In genomic region chr2:63117209-63118193, GRCm38 (mm10) we compare ENCODE assay signal across 12 mouse cellular contexts.
DNase-seq lines count a peak whose midpoint lies in the region; ATAC-seq and TF ChIP-seq lines count a peak whose summit lies in the region.
"Had no signal": no experiment of that assay in that cellular context is flagged by ENCODE, and none has a peak within 500 bp of the region (broad histone marks: within the 10 kb centered on the region; RNA-seq: fewer than 3 reads in every experiment).

No protein-coding gene starts in this region.

- peak overlapping the region; percentile 58 for H3K27ac ChIP-seq in hindbrain, embryonic 14.5 days
- peak overlapping the region; percentile 49; the same call in 1 of the 2 replicates for H3K27ac ChIP-seq in neural tube, embryonic 13.5 days (replicated peaks)
- no peak overlapping the region for H3K27ac ChIP-seq in intestine, postnatal 0 days (ENCODE audit: low read depth, low read length)
- H3K27ac ChIP-seq: liver, embryonic 12.5 days; macrophage had no signal

- no peak overlapping the region for H3K4me3 ChIP-seq in hindbrain, embryonic 14.5 days (replicated peaks; ENCODE audit: low read length)
- H3K4me3 ChIP-seq in neural tube, embryonic 13.5 days: no peak overlapping the region
- no peak overlapping the region for H3K4me3 ChIP-seq in intestine, postnatal 0 days (ENCODE audit: low read depth, low read length)
- H3K4me3 ChIP-seq: liver, embryonic 12.5 days had no signal

- no peaks in the 10 kb centered on the region for H3K9me3 ChIP-seq in hindbrain, embryonic 14.5 days (ENCODE audit: control insufficient read depth, low read length)
- H3K9me3 ChIP-seq in neural tube, embryonic 13.5 days: no peaks in the 10 kb centered on the region
- no peaks in the 10 kb centered on the region for H3K9me3 ChIP-seq in intestine, postnatal 0 days (ENCODE audit: control insufficient read depth)
- H3K9me3 ChIP-seq: liver, embryonic 12.5 days had no signal

- no peaks in the 10 kb centered on the region for H3K27me3 ChIP-seq in hindbrain, embryonic 14.5 days (ENCODE audit: control insufficient read depth, insufficient read depth, low read length)
- no peaks in the 10 kb centered on the region for H3K27me3 ChIP-seq in neural tube, embryonic 13.5 days
- no peaks in the 10 kb centered on the region for H3K27me3 ChIP-seq in intestine, postnatal 0 days (replicated peaks; ENCODE audit: control insufficient read depth, insufficient read depth, low read length)
- H3K27me3 ChIP-seq: liver, embryonic 12.5 days had no signal

- 39% methylated on average over 4 of the region's 4 CpGs for WGBS in hindbrain, embryonic 14.5 days
- WGBS in neural tube, embryonic 13.5 days: 42% methylated on average over 4 of the region's 4 CpGs
- 80% methylated on average over 4 of the region's 4 CpGs for WGBS in intestine, postnatal 0 days

- TF ChIP-seq CTCF in intestine, postnatal 0 days (IDR thresholded peaks at IDR 0.05; ENCODE audit: low read depth): no peak

- H3K4me1 ChIP-seq in hindbrain, embryonic 14.5 days (replicated peaks; ENCODE audit: control insufficient read depth, insufficient read depth, low read length): peaks cover 15% of the 10 kb centered on the region
- H3K4me1 ChIP-seq in neural tube, embryonic 13.5 days (replicated peaks): peaks cover 12% of the 10 kb centered on the region; the same call in 1 of the 2 replicates
- peaks cover 4% of the 10 kb centered on the region; the same call in 1 of the 2 replicates for H3K4me1 ChIP-seq in intestine, postnatal 0 days (replicated peaks; ENCODE audit: control insufficient read depth, insufficient read depth, low read length)
- H3K4me1 ChIP-seq: liver, embryonic 12.5 days had no signal

- H3K9ac ChIP-seq in hindbrain, embryonic 14.5 days: no peak overlapping the region
- H3K9ac ChIP-seq in neural tube, embryonic 13.5 days: no peak overlapping the region
- no peak overlapping the region for H3K9ac ChIP-seq in intestine, postnatal 0 days (ENCODE audit: low read depth, low read length)
- H3K9ac ChIP-seq: liver, embryonic 12.5 days had no signal

- no peaks in the 10 kb centered on the region for H3K36me3 ChIP-seq in hindbrain, embryonic 14.5 days (replicated peaks; ENCODE audit: control insufficient read depth, insufficient read depth)
- no peaks in the 10 kb centered on the region for H3K36me3 ChIP-seq in neural tube, embryonic 13.5 days
- H3K36me3 ChIP-seq in intestine, postnatal 0 days (ENCODE audit: control insufficient read depth, insufficient read depth): no peaks in the 10 kb centered on the region
- H3K36me3 ChIP-seq: liver, embryonic 12.5 days had no signal

- ATAC-seq in hindbrain, embryonic 14.5 days (ENCODE audit: low FRiP score): peak; percentile 92
- ATAC-seq in neural tube, embryonic 13.5 days (ENCODE audit: low read depth): peak; percentile 84
- no peak for ATAC-seq in intestine, postnatal 0 days
- ATAC-seq: liver, embryonic 12.5 days had no signal

- peak; percentile 5 to 7 for DNase-seq in layer of hippocampus, postnatal 14 days (ENCODE audit: low spot score in 2 of 2)
- no peak for DNase-seq in layer of hippocampus, adult 9-10 months (ENCODE audit: low spot score)
- peak; percentile 12 for DNase-seq in embryo, embryonic 9.5 days (ENCODE audit: extremely low spot score)
- peak; percentile 70 for DNase-seq in hindbrain, embryonic 14.5 days (ENCODE audit: low spot score)
- no peak for DNase-seq in urinary bladder, postnatal 4 days (ENCODE audit: low spot score in 2 of 2)
- no peak for DNase-seq in heart, postnatal 4 days
- DNase-seq: cerebellum, postnatal 14 days; heart, adult 11 months had no signal

- peak overlapping the region; percentile 21; the same call in 1 of the 2 replicates for H3K4me2 ChIP-seq in hindbrain, embryonic 14.5 days (replicated peaks)
- H3K4me2 ChIP-seq in neural tube, embryonic 13.5 days: no peak overlapping the region
- H3K4me2 ChIP-seq in intestine, postnatal 0 days (replicated peaks; ENCODE audit: low read depth): no peak overlapping the region
- H3K4me2 ChIP-seq: liver, embryonic 12.5 days had no signal

Comparison
In these comparisons a context has a peak if more than half of its experiments do, and no peak if none do; other contexts are left out.
1. DNase-seq: peak in layer of hippocampus, postnatal 14 days (2 of 2), embryo, embryonic 9.5 days (single experiment) and hindbrain, embryonic 14.5 days (single experiment); none in layer of hippocampus, adult 9-10 months (single experiment), urinary bladder, postnatal 4 days (0 of 2) and heart, postnatal 4 days (single experiment).